Mouse (Mus musculus) forelimb bud, embryonic 11.5 days (tissue): ENCODE data around the gene Lbx2.

ENCODE experiments used
- DNase-seq: peaks from one replicate; pipeline ENCODE4 v3.0.0-alpha.2; 2012; ENCODE audit warnings: low read depth, low spot score

The Lbx2 gene

GRCm38 (mm10) chr6:83086121-83087035 lies at the start of gene Lbx2:
Lbx2 (plus strand) TSS chr6:83086367.
- DNase-seq: no peak

GRCm38 (mm10) chr6:83037188-83037587 lies 49.0 kb upstream of the Lbx2 start:
- no peak for DNase-seq

DNA sequence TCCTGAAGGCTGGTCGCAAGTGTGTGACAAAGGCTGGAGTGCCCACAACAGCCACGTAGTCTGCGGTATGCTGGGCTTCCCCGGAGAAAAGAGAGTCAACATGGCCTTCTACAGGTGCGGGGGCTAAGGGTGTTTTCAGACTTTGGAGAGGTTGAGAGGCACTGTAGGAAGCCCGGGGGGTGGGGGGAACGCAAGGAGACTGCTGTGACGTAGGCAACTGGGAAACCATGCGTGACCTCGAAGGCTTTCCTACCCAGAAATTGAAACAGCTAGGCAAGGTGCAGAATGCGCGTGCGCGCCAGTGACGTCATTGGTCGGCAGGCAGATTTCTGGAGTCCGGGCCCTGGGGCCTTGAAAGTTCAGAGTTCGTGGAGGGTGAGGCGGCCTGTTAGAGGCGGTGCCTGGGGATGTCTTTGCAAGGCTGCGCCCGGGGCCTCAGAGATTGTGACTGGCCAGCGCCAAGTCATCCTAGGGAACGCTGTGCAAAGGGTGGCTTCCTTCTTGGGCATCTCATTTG lies 47.6 kb upstream of the Lbx2 start:
- peak; percentile 82 for DNase-seq

- no peak for DNase-seq
These were observed 45.6 kb upstream of the Lbx2 start for GRCm38 (mm10) chr6:83040601-83041000.

DNA sequence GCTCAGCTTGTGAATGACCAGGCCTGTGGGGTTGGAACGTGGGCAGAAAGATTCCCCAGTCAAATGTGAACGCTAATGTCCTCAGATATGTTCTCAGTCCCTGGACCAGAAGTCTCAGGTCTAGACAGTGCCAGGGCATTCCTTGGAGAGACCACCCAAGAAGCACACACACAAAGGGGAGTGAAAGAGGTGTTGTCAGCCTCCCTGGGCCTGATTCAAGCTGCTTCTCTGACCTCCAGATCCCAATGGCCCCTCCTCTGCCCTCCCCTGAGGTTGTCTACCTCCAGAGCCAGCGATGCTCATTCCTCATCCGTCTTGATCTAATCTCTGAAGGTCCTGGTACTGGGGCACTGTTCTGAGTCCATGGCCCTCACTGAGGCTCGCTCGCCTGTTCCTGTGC lies 42.6 kb upstream of the Lbx2 start:
- DNase-seq: no peak

- no peak for DNase-seq
These were observed 42.2 kb upstream of the Lbx2 start for GRCm38 (mm10) chr6:83043993-83044392.

GRCm38 (mm10) chr6:83044742-83045141 lies 41.4 kb upstream of the Lbx2 start:
- no peak for DNase-seq

GRCm38 (mm10) chr6:83049367-83049766 lies 36.8 kb upstream of the Lbx2 start:
- no peak for DNase-seq

DNA sequence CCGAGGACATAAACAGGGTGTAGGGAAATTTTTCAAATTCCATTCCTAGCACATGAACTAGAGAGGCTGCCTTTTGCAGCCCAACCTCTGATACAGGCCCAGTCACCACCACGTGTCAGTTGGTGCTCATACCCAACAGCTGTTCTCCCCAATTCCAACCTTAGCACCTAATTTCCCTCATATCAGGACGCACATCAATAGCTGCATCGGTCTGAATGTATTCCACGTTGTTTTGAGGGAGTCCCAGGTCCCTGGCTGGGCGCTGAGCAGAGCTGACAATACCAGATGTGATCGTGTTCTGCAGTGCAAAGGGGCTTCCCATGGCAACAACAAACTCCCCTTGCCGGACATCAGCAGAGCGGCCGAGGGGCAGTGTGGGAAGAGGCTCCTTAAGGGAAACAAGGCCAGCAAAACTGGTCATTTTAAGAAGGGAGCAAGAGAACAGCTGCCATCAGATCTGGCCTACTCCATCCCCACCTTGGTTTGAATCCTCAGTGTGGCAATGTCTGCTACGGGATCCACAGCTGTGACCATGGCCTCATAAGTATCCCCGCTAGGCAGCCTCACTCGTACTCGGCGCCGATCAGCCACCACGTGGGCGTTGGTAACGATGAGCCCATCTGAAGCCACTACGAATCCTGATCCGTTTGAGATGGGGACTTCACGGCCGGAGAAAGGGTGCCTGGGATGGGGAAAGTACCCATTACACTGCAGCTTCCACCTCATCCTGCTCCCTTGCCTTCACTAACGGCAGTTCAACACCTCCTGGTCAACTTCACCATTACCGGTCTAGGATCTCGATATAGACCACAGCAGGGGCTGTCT lies 32.8 kb upstream of the Lbx2 start:
- no peak for DNase-seq

GRCm38 (mm10) chr6:83054074-83054851 lies 31.9 kb upstream of the Lbx2 start, which contains the start of gene Aup1:
Aup1 (plus strand) TSS chr6:83054521.
- peak; percentile 96 for DNase-seq

GRCm38 (mm10) chr6:83054871-83055431 lies 31.2 kb upstream of the Lbx2 start, which contains the start of gene Htra2:
Htra2 (minus strand) TSS chr6:83055273.
- DNase-seq: no peak

GRCm38 (mm10) chr6:83057790-83058189 lies 28.4 kb upstream of the Lbx2 start, which contains the start of gene Dqx1:
Dqx1 (plus strand) TSS chr6:83057844.
- no peak for DNase-seq

- no peak for DNase-seq
These were observed 27.4 kb upstream of the Lbx2 start for GRCm38 (mm10) chr6:83058725-83059124.

DNA sequence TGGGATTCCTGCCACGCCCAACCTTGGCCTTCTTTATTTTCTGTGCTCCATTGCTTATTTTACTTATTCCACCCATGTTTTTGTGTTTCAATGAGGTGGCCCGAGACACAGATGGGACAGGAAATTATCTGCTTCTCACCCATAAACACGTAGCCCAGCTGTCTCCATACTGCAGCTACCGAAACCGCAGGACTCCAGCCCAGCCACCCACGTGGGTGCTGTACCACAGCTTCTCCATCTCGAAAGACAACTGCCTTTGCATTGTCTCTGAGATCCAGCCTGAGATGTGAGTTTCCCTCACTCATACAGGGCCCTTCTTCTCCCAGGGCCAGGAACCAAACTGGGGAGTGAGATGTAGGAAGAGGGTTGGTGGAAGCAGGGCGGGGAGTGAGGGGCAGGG lies 20.2 kb upstream of the Lbx2 start:
- DNase-seq: no peak

DNA sequence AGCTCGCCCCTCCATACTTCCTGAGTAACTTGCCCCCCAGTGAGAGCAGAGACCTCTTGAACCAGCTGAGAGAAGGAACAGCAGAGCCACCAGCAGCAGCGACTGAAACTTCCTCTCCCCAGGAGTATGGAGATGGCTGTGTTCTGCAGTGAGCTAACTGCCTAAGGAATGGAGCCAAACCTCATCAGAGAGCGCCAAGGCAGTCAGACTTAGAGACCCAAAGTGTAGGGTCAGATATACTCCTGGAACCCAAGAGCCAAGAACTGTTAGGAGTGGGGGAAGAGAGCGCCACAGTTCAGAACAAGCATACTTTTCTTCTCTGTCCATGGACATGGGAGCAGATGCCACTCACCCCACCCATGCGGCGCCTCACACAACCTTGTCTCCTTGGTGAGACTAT lies 19.7 kb upstream of the Lbx2 start:
- DNase-seq: no peak

- no peak for DNase-seq
These were observed 17.9 kb upstream of the Lbx2 start for GRCm38 (mm10) chr6:83068221-83068620.

GRCm38 (mm10) chr6:83068706-83069487 lies 17.3 kb upstream of the Lbx2 start:
- DNase-seq: no peak

GRCm38 (mm10) chr6:83069488-83070246 lies 16.5 kb upstream of the Lbx2 start:
- no peak for DNase-seq

DNA sequence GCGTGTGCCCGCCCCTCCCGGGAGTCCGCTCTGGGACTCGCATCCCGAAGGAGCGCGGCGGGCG lies 16.1 kb upstream of the Lbx2 start, which contains the start of gene Tlx2:
Gene Tlx2 (minus strand): TSS at position 47 of the 64 bp plus-strand sequence.
- DNase-seq: no peak
